Mouse (Mus musculus) spleen, adult 2 months (tissue): ENCODE data around the gene Fam207a.

Experiments used
- CTCF ChIP-seq: fragments of 200-500 bp; IDR thresholded peaks from 2 replicates; pipeline ENCODE4 v1.5.1; 2011; ENCODE audit warnings: mild to moderate bottlenecking, inconsistent platforms; ENCODE audit not compliant: insufficient read depth, insufficient read length, insufficient replicate concordance; ENCODE audit errors: extremely low read depth
- POLR2A ChIP-seq: fragments of 200-500 bp; IDR thresholded peaks from 2 replicates; pipeline ENCODE4 v1.6.1; 2011; ENCODE audit warnings: low read depth, low read length, inconsistent platforms

DNA sequence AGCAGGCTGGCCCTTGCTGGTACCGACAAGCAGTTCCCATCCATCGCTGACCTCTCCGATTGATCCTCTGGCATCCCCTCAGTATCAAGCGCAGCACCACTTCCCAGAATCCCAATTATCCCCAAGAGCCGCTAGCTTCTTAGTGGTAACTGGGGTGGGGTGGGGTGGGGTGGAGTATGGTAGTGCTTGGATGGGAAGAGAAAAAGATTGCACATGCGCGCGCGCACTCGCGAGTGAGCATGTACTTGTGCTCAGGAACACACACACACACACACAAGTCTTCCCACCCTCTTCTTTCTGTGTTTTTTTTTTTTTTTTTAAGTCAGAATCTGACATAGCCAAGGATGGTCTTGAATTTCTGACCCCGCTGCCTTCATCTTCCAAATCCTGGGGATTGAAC is 7.2 kb upstream of the Fam207a start:
- TF ChIP-seq CTCF (no peak), POLR2A (no peak)
